Mouse (Mus musculus) layer of hippocampus, adult 9-11 months (tissue): ENCODE results near the gene 4930426L09Rik.

Source experiments
- DNase-seq: peaks from one replicate; pipeline ENCODE4 v3.0.0; 2022

4930426L09Rik gene

DNA sequence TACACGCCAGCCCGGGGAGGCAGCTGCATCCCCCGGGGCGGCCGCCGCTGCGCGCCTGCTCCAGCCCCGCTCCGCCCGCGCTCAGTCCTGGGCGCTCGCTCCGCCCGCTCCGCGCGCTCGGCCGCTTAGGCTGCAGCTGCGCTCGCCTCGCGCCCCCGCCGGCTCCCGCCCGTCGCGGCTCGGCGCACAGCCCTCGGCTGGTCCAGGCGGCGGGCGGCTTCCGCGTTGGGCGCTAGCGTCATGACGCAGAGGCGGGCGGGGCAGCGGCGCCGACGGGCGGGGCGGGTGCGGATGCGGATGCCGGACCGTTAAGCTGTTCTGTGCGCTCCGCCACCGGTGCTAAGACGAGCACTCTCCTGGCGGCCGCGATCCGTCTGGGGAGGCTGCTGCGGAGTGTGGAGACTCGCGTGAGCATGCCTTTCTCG, at the start of gene 4930426L09Rik, which contains the start of gene Pip4k2a:
TSS of gene 4930426L09Rik (plus strand) at position 290 of the 425 bp plus-strand sequence.
TSS of gene Pip4k2a (minus strand) at position 73 of the 425 bp plus-strand sequence.
- peak; percentile 94 for DNase-seq

DNA sequence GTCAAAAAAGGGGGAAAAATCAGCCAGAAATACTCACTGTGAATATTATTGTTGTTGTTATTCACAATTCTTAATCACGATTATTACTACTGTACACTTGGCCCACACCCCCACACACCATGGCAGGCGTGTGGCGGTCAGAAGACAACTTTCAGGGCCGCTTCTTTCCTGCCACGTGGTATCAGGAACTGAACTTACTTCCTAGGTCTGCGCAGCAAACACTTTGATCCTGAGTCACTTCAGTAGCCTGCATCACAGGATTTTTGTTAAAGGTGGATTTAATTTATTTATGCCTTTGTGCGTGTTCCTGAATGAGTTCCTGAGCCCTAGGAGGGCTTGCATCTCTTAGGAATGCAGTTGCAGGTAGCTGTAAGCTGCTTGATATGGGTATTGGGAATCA, 49.4 kb upstream of the 4930426L09Rik start:
- DNase-seq: no peak

DNA sequence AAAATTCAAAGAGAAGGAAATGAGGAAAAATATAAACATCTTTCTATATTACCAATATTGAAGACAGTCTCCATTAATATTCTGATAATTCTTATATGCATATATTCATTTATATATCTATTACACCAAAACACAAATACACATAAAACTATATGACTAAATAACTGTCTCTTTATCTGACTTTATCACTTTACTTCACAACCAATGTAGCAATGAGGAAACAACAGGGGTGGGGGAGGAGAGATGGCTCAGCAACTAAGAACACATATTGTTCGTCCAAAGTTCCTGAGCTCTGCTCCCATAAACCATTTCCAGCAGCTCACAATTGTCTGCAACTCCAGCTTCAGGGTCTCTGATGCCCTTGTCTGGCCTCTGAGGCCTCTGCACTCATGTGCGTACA, 47.4 kb upstream of the 4930426L09Rik start:
- DNase-seq: no peak

DNA sequence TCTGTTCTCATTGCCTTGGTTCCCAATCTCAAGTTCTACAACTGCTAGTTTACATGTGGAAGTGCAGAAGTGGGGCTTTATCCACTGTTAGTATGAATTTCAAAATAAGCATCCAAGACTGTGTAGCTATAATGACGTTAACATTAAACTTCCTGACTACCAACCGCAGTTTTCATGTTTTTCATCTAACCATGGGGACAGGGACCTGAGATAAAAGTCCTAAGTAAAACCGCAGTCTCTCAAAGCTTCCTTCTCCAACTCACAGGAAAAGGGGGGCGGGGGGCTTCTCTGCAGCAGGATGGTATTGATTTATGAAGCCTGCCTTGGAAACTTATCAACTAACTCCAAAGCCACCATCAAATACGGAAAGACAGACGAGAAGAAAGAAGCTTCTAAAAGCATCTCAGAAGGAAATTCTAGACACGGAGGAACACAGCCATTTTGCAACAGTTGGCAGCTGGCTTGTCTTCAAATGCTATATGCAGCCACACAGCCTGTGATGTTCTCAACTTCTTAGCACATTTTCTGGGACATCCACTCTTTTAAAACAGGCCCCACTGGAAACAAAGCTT, 46.0 kb upstream of the 4930426L09Rik start:
- DNase-seq: peak; percentile 16

DNA sequence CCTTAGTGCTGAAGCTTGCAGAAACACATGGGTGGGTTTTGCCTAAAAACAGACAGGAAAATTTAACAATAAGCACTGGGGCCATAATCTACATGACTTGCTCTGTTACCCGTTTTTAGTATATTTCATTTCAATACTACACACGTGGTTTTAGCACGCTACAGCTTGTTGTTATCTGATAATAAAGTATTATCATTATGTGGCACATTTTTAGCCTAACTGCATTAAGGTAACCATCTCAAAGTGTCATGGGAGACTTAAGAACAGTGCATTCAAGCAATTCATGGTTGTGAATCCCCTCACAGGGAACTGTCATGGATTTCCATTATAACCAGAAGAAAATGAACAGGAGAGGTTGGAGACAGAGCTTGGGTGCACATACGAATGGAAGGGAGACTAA, 43.7 kb upstream of the 4930426L09Rik start:
- no peak for DNase-seq

DNA sequence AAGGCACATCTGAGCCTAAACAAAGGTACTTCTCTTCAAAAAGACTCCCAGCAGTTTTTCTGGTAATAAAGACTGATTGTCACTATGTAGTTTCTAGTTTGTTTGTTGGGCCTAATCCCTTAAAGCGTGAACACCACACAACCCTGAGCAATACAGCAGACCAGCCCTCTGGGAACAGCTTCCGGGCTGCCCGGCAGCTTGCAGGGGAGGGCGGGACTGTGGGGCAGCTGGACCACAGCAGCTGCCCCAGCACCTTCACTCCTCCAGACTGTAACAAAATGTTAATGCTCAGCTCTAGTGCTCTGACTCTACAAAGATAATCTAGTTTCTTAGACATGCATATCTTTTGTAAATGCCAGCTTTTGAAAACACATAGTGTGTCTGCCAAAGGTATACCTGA, 43.1 kb upstream of the 4930426L09Rik start:
- no peak for DNase-seq

DNA sequence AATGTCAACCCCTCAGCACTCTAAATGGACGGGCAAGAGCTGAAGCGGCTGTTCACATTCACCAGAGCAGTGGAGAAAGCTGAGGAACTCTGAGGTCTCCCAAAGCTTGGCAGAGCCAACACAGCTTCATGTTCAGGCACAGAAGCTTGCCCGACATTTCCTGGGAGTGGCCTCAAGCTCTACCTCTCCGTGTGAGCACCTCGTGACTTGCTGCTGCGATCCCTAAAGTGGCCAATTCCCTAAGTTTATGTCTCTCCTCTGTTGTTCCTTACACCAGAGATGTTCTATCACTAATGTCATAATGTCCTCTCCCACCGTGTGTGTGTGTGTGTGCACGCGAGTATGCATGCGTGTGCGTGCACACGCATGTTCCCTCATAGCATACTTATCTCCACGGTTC, 42.5 kb upstream of the 4930426L09Rik start:
- DNase-seq: no peak

DNA sequence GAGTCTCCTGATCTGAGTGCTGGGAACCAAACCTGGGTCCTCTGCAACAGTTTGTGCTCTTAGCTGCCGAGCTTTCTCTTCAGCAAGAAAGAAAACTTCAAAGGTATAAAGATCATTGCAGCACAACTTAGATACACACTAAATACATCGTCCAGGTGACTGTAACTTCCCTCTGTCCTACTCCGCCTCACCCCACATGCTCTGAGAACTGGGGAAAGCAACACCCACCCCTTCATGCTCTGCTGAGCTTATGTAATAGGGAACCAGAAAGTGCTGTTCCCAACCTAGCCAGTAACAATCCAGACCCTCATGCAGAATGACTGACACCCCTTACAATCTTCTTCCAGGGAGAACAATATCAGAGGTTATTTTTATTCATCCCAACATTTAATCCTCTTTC, 41.7 kb upstream of the 4930426L09Rik start:
- no peak for DNase-seq

DNA sequence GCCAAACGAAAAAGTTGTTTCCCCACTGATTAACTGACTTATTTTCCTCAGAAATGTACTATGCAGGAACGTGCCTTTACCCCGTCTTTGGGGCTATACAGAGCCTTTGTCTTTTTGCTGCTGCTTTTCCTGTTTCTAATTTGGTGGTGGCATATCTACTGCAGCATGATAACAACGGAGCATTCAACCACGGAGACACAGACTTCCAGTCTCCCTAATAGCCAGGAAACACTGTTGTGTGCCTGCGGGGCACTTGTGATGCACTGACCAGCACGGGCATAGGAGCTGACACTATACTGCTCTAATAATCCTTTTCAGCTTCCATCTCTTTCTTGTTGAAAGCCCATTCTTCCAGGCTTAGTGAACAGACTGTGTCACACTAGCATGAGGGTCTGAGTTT, 41.2 kb upstream of the 4930426L09Rik start:
- no peak for DNase-seq

DNA sequence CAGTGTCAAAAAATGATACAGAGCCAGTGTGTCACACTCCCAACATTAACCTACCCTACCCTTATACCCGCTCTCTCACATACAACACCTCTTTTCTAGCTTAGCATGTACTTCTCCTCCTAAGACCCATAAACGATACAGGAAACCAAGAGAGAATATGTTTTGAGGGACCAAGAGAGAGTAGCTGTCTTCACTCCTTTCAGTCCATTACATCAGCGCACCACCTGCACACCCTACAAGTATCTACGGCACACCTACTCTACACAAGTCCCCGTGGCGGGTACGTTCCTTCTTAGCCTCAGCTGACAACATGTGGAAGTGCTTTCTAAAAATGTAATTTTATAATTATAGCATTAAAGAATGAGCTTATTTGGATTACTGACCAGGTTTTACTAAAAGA, 40.7 kb upstream of the 4930426L09Rik start:
- DNase-seq: no peak

DNA sequence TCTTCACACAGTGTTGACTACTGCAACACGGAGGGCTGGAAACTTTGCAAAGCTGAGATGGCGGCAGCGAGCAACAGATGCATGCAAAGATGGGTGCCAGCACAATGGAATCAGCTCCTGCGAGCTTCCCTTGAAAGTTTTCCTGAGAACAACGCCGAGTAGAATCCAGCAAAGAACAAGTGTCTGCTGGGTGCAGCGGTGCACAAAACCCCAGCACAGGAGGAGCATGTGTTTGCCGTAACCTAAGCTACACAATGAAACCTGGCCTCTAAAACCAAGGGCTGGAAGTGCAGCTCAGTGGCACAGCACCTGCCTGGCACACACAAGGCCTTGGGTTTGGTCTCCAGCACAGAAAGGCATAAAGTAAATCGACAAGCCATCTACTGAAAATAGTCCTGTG, 40.1 kb upstream of the 4930426L09Rik start:
- no peak for DNase-seq

DNA sequence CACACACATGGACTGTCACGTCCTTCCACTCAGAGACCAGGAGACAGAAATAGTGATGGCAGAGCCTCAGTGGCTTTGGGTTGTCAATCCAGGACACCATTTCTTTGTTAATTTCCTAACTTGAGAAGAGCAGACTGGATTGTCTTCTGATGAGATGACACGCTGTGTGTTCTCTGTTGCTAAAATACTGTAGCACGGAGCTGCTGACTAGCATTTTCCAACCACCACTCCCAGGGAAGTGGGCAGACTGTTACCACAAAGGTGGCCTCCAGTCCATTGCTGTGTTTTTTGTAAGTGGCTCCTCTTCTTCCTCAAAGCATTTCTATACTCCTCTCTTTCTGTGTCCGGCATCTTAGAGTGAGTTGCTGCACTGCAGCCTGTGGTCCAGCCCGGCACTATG, 39.6 kb upstream of the 4930426L09Rik start:
- DNase-seq: no peak

DNA sequence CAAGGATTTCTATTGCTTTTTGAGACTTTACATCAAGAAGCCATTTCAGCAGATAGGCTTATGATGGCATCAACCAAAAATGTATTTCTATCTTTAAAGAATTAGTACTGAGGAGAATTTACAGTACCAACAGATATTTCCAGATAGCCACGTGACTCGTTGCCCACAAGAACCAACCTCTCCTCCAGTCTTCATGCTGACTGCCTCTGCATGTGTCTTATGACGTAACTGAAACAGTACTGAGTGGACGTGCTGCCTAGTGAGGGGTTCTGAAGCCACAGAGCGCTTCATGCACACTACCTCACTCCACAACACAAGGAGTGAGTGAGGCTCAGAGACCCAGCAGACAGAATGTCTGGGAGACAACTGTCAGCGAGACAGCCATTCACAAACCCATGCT, 39.1 kb upstream of the 4930426L09Rik start:
- DNase-seq: no peak

DNA sequence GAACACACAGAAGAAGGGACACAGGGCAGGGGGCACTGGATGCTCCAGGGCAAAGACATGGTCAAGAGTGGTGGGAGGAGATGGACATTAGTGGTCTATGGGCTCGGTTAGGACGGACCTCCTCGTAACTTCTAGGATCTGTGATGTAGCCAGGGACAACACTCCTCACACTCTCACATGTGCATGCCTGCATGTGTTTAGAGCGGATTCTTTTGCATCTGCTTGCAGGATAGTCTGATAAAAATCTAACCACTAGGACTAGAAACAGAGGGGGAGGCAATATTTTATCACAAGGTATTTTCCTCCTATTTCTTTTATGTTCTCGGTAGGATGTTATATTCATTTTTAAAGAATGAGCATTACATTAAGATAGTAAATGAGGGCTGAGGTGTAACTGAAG, 38.6 kb upstream of the 4930426L09Rik start:
- no peak for DNase-seq

DNA sequence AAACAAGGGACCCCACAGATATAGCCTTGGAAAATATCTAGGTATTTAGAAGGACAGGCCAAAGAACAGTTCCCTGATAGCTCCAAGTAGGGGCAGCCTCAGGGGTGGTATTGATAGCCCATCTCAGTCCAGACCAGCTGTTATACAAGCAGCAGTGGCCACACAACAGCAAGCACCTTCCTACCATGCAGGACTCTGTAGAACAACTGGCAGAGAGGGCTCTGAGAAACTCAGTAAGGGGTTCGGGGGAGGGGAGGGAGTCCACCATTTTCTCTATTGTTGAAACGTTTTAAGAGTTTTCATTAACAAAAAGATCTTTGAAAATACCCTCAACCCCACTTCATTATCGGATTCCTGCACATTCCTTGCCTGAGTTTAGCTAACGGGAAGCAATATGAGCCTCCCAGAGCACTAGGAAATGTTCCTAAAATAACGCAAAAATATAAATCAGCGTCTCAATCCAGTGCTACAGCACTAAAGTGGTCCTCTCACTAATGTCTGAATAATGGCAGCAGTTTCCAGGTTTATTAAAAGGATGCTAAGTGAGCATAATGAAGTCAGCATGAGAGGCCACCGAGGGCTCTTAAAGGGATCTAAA, 37.7 kb upstream of the 4930426L09Rik start:
- no peak for DNase-seq

DNA sequence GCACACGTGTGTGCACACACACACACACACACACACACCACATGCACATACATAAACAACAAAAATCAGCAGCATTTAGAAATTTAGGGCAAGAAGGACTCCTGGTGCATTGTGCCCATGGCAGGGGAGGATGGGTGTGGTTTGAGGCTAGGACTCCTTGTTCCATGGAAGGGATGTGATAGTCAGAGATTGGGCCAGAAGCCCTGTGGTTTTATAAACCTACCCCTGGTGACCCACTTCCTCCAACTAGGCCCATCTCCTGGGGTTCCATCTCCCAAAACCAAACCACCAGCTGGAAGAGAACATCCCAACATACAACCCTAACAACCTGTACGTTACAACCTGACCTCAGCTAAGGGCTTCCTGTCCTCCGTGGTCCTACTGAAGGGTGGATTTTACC, 35.6 kb upstream of the 4930426L09Rik start:
- no peak for DNase-seq

DNA sequence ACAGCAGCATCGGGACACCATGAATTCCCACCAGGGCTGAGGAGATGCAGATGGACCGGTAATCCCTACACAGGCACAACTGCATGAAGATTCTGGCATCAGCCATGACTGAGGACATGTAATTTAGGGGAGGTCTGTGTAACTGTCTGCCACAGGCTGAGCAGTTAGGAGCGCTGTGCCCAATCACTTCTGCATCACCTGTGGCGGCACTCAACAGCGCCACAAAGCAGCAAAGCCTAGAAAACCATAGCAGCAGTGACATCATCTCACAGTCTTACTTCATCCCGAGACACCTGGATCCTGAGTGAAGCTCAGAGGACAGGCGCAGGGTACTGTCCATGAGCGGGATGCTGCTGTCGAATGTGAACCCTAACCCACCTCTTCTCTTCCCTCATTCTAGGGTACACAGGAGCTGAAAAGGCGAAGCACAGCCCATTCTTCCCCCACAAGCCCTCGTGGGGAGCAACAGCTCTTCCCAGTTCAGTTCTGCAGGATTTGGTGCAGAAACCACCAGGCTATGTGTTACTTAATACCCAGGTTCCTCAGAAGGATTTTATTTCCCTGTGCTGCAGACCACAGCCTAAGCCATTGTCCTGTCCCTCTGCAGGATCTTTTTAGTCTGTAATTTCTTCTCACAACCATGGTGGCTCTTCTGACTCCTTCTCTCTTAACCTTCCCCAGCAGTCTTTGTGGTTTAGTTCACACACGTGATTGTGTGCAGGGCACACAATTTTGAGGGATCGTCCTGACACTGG, 34.7 kb upstream of the 4930426L09Rik start:
- DNase-seq: no peak

DNA sequence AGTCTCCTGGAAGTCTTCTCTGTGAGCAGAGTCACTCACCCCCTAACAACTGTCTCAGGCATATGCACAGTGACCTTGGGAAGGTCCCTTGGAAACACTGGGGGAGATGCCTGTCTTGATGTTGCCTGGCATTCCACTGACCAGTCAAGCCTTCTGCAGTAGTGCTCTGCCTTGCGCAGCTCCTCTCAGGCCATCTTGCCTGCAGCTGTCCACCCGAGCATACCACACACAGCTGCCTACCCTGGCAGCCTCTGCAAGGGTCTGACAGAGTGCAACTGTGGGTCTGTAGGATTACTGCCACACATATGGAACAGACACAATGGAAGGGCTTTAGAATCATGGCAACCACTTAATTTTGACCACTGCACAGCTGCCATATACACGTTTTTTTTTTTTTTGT, 33.0 kb upstream of the 4930426L09Rik start:
- no peak for DNase-seq

DNA sequence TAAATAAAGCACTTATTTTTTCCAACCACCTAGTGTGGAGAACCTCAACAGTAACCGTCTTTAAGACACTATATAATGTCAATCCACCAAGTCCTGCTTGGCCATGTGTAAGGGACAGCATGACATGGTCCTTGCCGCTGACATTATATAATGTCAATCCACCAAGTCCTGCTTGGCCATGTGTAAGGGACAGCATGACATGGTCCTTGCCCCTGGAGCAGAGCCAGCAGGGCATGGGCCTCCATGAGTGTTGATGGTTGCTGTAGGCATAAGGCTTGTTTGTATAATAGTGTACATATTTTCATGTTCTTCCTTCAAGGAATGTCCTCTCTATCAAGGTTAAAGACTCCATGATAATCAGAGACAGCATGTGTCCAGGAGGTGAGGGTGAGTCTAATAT, 32.2 kb upstream of the 4930426L09Rik start:
- no peak for DNase-seq

DNA sequence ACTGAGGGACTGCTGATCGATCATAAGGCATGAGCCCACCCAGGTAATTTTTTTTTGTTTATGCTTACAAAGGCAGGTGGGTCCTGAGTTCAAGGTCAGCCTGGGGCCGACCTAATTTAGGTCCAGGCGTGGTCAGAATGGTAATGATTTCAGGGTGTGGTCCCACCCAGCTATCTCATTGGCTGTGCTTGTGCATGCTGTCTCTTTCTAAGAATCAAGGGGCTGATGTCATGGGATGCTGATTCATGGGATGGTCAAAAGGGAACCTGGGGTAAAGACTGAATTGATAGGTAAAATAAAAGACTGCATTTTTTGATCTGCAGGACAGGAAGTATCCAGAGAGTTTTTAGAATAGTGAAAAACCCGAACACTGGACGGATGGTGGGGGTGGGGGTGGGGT, 31.6 kb upstream of the 4930426L09Rik start:
- no peak for DNase-seq

DNA sequence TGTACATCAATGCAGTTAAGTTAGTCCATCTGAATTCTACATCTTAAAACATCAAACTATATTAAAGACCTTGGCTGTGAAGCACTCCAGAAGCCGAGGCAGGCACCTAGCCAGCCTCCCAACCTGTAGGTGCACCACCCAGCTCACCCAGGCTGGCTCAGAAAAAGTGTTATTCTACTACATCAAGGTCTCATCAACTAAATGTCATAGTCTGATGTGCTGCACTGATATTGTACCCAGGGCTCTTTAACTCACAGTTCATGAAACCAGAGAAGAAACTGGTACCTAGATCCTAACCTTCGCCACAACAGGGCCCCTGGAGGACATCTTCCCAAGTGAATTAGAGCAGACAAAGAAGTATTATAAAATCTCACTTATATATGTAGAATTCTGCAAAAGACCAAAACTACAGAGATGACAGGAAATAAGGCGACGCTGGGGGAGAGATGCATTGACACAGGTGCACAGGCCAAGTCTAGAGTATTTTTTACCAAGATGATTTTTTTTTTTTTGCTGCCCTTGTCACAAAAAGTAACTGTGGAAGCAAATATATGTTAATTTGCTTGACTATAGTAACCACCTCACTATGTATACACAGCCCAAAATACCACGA, 30.6 kb upstream of the 4930426L09Rik start:
- no peak for DNase-seq

DNA sequence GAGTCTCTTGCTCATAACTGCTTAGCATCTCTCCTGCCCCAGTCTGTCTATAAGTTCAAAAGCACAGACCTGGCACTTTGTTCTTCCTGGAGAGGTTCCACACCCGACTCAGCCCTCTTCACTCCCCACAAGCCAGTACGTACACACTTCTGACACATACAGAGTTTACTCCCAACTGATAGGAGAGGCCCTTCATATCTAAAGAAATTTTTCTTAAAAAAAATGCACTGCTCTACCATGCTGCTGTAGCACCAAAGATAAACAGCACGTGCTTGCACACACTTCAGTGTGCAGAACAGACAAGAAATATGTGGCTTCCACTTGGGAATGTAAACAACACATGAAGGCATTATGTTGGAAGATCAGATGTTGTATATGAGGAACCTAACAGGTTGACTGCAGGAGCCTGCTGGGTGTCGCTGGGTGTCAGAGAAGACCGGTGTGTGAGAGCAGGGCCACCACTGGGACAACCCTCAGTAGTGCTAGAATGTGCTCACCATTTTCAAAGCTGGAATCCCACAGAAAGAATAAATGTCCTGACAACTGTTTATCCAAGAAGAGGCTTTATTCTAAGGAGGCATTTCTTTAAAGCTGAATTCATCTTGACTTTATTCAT, 29.0 kb upstream of the 4930426L09Rik start:
- no peak for DNase-seq

DNA sequence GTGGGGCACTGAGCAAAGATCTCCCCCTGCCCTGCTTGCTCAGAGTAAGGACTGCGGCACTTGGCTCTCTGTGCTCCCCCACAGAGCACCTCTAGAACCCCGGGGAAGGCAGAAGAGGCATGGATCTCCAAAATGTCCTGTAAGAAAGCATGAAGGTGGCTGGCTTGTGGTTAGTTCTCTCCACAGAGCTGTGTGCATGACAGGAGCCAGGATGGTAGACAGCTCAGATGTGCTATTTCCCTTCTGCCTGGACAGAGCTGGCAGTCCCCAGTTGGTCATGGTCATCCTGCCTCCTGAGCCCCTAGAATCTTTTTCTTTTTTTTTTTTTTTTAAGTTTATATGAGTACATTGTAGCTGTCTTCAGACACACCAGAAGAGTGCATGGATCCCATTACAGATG, 27.7 kb upstream of the 4930426L09Rik start:
- no peak for DNase-seq
